Mouse (Mus musculus) hindlimb bud, embryonic 11.5 days (tissue): ENCODE data around the gene Doc2b.

Source experiments
- DNase-seq: peaks from one replicate; pipeline ENCODE4 v3.0.0-alpha.2; 2012; ENCODE audit warnings: low read depth, low spot score; ENCODE audit errors: extremely low spot score

Doc2b gene

DNA sequence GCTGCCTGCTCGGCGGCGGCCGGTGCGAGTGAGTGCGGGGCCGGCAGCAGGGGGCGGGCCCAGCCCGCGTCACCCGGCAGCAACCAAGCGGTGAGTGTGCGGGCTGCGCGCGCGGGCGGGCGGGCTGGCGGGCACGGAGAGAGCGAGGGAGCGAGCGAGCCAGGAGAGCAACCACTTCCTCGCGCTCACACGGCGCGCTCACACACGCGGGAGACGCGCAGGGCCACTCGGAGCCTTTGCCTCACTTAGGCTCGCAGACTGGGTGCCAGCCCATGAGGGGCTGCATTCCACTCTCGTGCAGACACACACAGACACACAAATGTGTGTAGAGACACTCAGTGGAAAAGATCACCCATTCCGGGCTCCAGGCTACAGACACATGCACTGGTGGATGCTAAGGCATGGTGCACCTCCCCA lies at the start of gene Doc2b:
Doc2b (minus strand) TSS at position 21 of the 417 bp plus-strand sequence.
- DNase-seq: no peak

DNA sequence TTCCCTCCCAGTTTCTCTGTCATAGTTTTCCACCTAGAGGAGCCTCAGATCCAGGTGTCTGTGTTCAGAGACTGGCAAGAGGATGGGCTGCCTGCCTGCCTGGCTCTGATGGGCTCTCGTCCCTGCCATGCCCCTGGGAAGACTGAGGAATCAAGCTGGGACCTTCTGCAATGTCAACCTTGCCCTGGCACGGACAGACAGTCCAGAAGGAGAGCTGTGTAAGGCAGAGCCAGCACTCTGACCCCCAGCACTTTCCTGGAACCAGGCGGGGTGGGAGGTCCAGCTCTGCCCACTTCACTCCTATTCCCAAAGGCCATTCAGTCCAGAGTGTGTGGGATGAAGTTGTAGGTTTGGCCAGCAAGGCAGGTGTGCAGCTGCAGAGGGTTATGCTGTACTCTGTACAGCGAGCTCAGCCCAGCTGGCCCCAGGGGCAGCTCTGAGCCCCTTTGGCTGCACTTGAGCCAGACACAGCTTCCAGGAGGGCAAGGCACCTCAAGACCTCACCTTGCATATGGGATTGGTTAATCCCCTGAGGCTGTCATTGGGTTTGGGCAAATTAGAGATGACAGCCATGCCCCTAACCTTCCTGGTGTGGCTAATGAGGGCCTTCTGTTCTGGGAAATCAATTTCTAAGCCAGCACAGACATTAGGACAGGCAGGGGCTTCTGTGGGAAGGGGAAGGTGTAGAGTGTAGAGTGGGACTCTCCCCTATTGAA lies 47.2 kb upstream of the Doc2b start:
- no peak for DNase-seq

DNA sequence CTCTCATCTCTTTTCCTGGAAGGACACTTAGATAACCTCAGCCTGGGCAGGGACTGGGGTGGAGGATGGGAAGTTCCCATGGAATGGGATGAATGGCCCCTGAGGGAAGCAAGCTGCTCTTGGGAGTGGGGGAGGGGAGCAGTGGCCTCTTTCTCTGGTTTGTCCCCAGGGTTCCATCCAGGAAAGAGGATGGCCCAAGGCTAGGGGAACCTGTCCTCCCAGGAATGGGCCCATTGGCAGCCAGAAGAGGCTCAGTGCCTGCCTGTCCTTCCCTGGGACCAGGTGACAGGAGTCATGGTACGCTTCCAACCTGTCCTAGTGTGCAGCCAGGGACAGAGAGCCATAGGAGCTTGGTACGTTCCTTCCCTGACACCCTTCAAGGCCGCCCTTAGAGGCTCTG lies 45.7 kb upstream of the Doc2b start:
- no peak for DNase-seq

DNA sequence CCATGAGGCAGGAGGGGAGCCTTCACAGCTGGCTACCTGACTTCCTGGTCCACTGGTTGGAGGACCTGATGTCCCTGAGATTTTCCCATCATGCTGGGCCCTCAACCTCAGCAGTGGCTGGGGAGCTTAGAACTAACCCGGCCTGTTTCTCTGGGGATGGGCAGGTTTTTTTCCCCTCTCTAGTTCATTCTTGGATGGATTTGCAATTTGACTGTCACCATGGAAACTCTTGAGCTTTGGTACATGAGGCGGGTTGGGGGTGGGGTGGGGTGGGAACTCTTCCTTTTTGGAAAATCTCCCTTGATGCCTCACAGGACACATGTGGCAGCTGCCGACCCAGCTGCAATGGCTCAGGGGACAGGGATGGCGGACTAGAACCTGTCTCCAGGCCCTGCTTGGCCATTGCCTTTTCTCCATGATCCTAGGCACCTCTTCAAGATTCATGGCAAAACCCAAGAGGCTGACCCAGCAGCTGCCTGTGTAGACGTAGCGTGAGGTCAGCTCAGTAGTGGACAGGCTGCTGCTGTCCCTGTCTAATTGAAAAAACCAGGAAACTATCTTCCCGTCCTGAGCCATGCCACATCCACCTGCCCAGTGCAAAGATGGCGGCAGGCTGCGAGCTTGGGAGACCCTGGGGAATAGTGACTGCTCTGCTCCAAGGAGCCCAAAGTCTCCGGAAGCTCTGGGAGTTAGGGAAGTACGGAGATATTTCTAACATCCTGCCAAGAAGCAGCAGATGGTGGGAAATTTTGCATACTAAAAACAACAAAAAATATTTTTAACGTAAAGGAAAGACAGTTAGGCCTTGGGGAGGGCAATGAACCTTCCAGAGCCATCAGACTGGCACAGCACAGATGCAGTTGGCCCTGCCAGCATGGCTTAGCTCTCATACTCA lies 43.9 kb upstream of the Doc2b start:
- DNase-seq: no peak

DNA sequence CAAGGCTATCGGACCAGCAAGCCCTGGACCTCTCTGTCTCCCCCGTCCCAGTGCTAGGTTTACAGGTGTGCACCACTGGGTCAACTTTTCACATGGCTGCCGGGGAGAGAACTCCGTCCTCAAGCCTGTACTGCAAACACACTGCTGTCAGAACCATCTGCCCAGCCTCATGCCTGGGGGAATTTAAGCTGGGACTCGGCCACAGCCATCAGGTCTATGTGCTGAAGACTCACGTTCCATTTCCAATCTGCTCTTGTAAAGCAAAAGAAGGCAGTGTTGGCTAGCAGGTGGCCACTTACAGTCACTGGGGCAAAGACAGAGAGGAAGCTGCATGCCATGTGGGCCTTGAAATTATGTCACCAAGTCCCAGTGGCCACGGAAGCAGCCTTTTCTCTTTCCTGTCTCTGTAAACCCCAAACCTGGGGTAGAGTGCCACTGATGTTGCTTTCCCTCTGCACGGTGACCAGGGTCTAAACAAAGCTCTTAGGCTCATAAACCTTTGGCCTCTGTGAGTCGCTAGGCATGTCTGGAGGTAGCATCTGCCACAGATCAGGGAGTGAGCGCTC lies 43.1 kb upstream of the Doc2b start:
- no peak for DNase-seq

DNA sequence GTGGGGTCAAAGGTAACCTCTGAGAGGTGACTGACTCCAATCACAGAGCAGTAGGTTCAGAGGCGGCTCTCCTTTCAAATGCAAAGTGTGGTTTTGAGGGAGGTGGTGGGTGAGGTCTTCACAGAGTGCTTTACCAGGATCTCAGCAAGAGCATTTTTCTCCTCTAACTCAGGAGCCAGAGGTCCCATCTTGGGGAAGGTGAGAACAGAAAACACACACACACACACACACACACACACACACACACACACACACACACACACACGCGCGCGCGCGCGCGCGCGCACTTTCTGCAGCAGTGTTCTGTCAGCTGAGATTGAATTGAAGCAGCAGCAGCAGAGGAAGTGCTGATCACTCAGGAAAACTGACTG lies 40.4 kb upstream of the Doc2b start:
- DNase-seq: no peak

DNA sequence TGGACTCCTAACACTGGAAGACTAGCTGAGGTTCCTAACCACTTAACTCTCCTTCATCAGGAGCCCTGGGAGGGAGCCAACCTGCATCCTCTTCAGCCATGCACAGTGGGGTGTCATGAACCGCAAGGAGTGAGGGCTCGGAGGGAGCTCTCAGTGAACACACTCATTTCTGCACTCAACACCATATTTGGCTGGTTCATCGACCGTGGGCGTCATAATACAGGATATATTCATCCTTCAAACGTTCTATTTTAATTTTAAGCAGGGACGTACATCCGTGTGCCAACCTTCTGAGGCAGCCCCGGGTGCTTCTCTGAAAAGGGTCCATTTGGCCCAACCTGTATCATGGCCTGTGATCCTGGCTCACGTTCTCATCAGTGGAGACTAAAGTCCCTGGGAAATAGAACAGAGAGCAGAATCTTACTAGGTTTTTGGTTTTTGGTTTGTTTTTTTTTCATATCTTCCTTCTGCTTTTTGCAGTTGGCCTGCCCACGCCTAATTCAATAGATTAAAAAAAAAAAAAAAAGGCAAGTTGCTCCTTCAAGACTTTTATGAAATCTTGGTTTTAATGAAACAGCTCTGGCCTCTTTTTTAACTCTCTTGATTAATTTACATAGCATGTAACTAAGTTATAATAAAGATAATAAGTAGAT lies 39.9 kb upstream of the Doc2b start:
- no peak for DNase-seq

DNA sequence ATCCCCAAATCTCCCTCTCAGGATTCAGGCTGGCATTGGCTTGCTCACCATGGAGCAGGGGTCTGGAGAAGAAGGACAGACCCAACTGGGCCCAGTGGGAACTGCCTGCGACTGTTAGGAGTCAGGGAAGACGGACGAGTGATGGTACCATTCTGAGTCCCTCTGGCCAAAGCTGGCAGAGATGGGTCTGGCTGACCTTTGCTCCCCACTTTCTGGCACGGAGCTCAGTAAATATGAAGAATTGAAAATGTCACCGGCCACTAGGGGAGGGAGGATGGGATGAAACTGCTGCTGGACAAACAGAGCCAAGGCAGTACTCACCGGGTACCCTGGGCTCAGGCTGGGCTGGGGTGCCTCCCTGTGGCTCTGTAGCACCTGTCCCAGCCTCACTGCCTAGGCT lies 37.2 kb upstream of the Doc2b start:
- no peak for DNase-seq

DNA sequence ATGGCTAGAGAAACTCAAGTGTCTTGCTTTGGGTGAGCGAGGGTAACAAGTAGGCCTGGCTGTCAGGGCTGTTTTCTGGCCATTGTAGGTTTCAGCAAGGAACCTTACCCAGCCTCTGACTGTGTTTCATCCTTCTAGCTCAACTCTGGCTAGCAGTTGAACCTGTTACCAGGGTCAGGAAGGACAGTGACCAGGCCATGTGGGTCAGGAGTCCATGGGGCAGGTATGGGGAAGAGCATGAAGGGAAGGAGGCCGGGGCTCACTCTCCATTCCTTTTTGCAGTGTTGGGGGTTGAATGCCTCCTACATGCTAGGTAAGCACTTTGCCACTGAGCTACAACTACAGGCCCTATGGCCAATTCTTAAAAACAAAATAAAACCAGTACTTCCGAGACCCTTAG lies 34.5 kb upstream of the Doc2b start:
- no peak for DNase-seq

DNA sequence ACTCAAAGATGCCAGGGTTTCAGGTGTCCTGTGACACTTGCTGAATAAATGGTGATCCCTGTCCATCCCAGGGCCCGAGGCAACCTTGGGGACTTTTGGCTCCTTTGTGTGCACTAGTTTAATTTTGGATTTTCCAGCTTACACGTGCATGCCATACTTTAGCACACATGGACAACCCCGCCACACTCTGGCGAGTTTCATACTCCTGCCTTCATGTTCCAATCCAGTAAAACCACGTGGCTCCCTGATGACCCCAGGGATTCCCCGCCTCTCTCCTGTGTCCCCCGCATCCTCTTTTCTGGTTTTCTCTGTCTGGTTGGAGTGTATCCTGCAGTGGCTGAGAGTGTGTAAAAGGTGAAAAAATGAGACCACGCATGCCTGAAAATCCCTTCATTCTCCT lies 31.6 kb upstream of the Doc2b start:
- no peak for DNase-seq

DNA sequence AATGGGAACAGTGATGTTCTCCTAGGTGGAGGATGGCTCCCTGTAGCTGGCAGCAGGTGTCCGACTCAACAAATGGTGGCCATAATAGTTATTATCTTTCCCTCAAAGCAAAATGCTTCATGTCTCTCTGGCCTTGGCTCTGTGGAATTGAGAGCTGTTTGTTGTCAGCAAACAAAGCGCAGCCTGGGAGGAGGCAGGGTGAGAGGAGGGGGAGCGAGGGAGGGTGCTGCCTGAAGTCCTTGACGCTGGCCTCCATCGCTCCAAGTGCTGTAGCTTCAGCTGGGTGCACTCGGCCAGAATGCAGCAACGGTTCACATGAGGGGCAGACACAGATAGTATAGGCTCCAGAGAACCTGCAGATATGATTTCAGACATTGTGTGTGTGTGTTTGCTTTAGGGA lies 27.7 kb upstream of the Doc2b start:
- DNase-seq: no peak

DNA sequence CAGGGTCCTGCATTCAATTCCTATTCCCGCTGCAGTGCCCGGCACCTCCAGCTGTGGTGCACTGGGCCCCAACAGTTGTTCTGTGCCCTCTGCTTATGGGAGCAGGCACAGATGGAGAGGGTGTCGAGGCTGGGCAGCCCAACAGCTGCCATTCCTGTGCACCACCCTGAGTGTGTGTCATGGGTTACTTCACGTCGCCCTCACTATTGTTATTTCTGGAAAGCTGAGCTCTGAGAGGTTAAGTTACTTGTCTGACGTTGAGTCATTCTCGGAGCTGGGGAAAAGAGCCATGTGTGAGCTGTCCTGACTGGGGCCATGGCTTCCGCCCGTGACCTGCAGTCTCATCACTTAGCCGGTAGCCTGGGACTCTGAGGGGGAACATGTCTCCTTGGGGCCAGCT lies 17.2 kb upstream of the Doc2b start:
- DNase-seq: no peak

DNA sequence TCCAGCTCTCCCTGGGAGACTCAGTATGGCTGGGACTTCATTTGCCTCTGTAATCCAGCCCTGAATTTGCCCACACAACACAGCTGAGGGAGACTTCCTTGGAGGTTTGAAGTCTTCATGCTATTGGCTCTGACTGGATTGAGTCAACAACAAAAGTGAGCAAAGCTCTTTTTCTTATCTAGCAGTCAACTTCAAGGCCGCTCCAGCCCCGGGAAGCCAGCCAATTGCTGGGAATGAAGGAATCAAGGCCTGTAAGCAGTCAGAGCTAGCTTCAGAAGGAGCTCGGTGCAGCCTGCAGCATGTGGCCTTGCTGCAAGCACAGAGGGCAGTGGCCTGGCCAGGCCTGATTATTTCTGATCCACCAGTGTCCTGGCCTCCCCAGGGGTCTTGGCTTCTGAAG lies 16.1 kb upstream of the Doc2b start:
- DNase-seq: no peak

DNA sequence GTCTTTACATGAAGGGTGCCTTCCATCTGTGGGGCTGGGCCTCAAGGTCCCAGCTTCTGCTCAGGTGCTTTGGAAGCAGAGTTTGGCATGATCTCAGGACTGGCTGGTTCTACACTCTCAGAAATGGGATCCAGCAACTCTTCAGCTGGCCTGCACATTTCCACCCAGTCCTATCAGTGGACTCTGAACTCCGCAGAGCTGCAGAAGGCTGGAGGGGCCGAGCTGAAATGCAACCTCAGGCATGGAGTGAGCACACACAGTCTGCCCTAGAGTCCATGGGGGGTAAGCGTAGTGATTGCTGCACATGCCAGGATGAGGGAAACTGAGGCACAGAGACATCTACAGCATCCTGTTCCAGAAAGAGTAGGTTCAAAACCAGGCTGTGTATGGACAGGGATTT lies 14.7 kb upstream of the Doc2b start:
- no peak for DNase-seq

DNA sequence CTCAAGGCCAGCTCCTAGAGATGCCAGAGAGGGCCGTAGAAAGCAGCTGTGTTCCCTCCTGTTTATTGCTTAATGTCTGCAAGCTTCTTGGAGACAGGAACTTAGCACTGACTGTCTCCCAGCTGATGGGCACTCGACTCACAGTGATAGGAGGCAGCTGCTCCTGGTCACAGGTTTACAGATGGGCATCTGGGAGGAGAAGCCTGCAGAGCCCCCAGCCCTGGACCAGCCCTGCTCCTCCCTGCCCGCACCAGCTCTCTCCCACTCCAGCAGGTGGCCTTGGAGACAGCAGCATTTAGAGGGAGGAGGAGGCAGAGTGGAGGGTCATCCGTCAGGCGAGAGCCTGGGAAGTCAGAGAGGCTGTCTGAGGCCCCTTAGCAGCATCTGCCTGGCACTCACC lies 11.6 kb upstream of the Doc2b start:
- no peak for DNase-seq

DNA sequence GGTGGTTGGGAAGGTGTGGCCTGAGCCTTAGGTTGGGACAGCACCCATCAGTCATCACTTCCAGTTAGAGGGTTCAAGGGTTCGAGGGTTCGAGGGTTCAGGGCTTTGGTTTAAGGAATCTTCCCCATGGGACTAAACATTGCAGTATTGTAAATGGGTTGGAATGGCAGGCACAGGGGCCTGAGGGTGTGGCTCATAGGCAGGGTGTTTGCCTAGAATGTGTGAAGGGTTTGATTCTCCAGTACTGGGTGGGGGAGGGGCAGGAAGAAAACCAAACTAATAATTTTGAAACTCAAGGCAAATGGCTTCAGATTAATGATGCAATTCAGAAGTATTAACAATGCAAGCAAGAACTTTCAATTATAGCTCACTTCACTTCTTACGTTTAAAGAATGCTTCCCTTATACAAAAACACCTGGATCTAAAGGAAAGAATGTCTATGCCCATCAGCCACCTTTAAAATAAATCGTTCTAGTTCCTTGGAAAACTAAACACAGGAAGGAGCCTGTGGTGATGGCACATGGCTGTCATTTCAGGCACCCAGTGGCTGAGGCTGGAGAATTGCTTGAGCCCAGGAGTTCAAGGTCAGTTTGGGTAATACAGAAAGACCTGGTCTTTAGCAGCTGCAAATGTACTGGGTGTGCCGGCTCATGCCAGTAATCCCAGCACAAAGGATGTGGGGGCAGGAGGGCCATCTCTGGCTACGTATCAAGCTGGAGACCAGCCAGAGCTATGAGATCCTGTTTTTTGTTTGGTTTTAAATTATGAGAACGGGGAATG lies 6.1 kb upstream of the Doc2b start:
- DNase-seq: no peak

DNA sequence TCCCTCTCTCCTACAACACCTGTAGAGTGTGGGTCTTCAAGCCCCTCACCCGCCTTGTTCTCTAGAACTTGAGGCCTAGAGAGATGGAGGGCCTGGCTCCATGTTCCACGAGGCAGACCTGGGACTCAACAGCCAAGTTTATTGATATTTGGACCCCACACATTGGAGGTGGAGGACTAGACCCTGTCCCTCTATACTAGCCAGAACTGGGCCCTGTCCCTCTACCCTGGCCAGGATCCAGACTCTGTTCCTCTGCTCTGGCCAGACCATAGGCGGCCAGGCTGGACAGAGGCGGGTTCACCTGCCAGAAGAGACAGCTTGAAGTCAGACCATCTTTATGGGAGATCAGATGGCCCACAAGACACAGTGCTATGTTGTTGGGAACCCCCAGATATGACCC lies 5.5 kb upstream of the Doc2b start:
- no peak for DNase-seq

DNA sequence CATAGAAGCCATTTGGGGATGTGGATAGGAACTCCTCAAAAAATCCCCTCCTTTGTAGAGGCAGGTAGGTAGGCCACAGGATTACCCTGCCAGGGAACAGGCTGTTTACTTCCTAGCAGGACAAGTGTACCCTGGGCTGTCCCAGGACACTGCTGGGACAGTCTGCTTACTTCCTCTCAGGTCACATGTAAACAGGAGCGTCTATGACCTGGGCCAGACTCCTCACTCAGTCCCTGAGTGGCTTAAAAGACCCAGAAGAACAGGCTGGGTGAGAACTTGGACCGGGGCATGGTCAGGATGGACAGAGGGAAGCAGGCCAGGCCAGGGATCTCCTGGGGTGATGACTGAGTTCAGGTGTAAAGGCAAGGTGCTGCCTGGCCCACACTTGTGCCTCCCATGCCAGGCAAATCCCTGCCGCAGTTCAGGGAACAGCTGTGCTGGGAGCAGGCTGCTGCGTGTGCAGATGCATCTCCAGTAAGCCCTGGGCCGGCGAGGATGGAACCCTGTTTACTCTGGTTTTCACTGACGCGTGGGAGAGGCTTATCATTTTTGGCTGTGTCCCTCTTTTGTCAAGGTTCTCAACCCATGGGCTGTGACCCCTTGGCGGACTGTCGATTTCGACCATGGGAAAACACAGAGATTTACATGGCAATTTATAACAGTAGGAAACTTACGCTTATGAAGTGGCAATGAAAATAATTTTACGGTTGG lies 842 bp upstream of the Doc2b start:
- no peak for DNase-seq

DNA sequence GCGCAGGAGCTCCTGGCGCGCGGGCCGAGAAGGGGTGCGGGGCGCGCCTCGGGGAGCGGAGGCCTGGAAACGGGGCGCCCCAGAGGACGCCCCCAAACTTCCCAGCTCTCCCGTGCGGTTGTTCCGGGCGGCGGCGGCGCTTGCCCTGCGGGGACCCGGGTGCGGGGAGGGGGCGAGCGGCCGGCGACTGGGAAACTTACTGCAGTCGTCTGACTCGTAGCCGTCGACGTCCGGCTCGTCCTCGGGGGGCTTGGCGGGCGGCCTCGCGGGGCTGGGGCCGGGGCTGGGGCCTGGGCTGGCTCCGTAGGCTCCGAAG lies 570 bp downstream of the Doc2b start:
- DNase-seq: no peak

DNA sequence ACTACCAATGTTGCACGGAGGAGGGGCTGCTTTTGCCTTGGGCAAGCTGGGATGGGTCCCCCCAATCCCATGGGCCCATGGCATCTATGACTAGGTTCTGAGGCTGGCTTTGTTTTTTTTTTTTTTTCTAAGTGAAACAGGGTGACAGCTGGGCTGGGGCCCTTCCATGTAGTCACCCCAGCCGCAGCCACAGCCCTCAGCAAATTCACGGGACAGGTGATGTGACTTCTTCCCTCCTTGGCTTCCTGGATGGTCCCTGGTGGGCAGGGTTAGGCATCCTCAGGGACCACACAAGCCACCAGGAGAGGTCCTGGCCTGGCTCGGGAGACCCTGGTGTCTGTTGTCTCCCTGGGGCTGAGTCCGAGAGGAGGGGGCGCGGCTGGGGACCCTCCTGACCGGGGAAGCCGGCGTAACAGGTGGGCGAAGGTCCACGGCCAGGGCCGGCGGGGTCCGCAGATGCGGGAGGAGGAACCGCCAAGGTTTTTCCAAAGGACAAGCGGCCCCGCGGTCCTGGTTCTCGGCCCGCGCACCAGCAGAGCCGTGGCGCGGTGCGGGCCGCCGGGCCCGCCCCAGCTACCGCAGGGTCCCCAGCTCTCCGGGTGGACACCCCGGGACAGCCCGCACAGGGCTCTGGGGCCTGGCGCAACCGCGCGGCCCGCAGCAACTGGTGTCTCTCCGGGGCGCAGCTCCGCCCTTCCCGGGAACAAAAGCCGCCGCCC lies 1.1 kb downstream of the Doc2b start:
- DNase-seq: no peak
